ENCODE assay signal across 20 mouse cellular contexts in genomic region chr15:78698084-78698483, GRCm38 (mm10). TPM values are rescaled to one million over a fixed set of nuclear protein-coding genes. Genes with fewer than 3 reads are reported as not detected.
A peak's percentile ranks its signal among the peaks of the same experiment; 100 is the strongest.
DNase-seq lines count a peak whose midpoint lies in the region; ATAC-seq lines count a peak whose summit lies in the region.
"Had no signal": no experiment of that assay in that cellular context is flagged by ENCODE, and none has a peak within 500 bp of the region (broad histone marks: within the 10 kb centered on the region; RNA-seq: fewer than 3 reads in every experiment).

No protein-coding gene starts in this region.

- H3K4me1 ChIP-seq in forebrain, embryonic 13.5 days: peaks cover 29% of the 10 kb centered on the region
- peaks cover 2% of the 10 kb centered on the region; the same call in 1 of the 2 replicates for H3K4me1 ChIP-seq in forebrain, embryonic 11.5 days (replicated peaks; ENCODE audit: control insufficient read depth, insufficient read depth, low read length)
- H3K4me1 ChIP-seq in midbrain, embryonic 10.5 days: peaks cover 22% of the 10 kb centered on the region
- peaks cover 5% of the 10 kb centered on the region; the same call in 1 of the 2 replicates for H3K4me1 ChIP-seq in midbrain, embryonic 11.5 days (ENCODE audit: control insufficient read depth, insufficient read depth, low read length)
- H3K4me1 ChIP-seq in forebrain, embryonic 14.5 days (ENCODE audit: control insufficient read depth, insufficient read depth, low read length): peaks cover 18% of the 10 kb centered on the region

- H3K4me3 ChIP-seq in forebrain, embryonic 13.5 days: no peak overlapping the region
- H3K4me3 ChIP-seq in forebrain, embryonic 11.5 days (ENCODE audit: low read depth, low read length): no peak overlapping the region
- H3K4me3 ChIP-seq in midbrain, embryonic 10.5 days: no peak overlapping the region
- no peak overlapping the region for H3K4me3 ChIP-seq in midbrain, embryonic 11.5 days (ENCODE audit: low read depth, low read length)
- no peak overlapping the region for H3K4me3 ChIP-seq in forebrain, embryonic 14.5 days (ENCODE audit: low read depth, low read length)
- H3K4me3 ChIP-seq: limb, embryonic 12.5 days had no signal

- WGBS in forebrain, embryonic 13.5 days: 30% methylated on average over 5 of the region's 5 CpGs
- 29% methylated on average over 5 of the region's 5 CpGs for WGBS in forebrain, embryonic 11.5 days
- 34% methylated on average over 5 of the region's 5 CpGs for WGBS in midbrain, embryonic 10.5 days
- WGBS in midbrain, embryonic 11.5 days: 35% methylated on average over 5 of the region's 5 CpGs
- WGBS in forebrain, embryonic 14.5 days: 13% methylated on average over 5 of the region's 5 CpGs

- H3K4me2 ChIP-seq in forebrain, embryonic 13.5 days: no peak overlapping the region
- H3K4me2 ChIP-seq in forebrain, embryonic 11.5 days (ENCODE audit: low read depth, low read length, severe bottlenecking): no peak overlapping the region
- H3K4me2 ChIP-seq in midbrain, embryonic 11.5 days: no peak overlapping the region
- H3K4me2 ChIP-seq in forebrain, embryonic 14.5 days (ENCODE audit: low read length): 0 out of 2 replicates have a peak overlapping the region, but pooled peaks have one; percentile 2
- H3K4me2 ChIP-seq: limb, embryonic 12.5 days had no signal

- DNase-seq in forebrain, embryonic 11.5 days (ENCODE audit: low spot score): no peak
- DNase-seq in midbrain, embryonic 10.5 days (ENCODE audit: low spot score): peak; percentile 31
- DNase-seq in midbrain, embryonic 11.5 days (ENCODE audit: low spot score, missing footprints): no peak
- peak; percentile 85 for DNase-seq in forebrain, embryonic 14.5 days (ENCODE audit: low spot score)
- peak; percentile 75 to 77 for DNase-seq in layer of hippocampus, adult 8-10 months (ENCODE audit: low spot score in 2 of 2)
- no peak for DNase-seq in testis, postnatal 10 days (ENCODE audit: low spot score)
- DNase-seq: adrenal gland, adult 8-10 months; cerebellum, postnatal 36 days; kidney, adult 2 months; kidney, postnatal 4 days; lung, postnatal 4 days; thymus, postnatal 14 days had no signal

- peak overlapping the region; percentile 71 for H3K27ac ChIP-seq in forebrain, embryonic 13.5 days
- no peak overlapping the region for H3K27ac ChIP-seq in forebrain, embryonic 11.5 days (ENCODE audit: low read depth, low read length)
- peak overlapping the region; percentile 30 for H3K27ac ChIP-seq in midbrain, embryonic 10.5 days (replicated peaks)
- H3K27ac ChIP-seq in midbrain, embryonic 11.5 days (ENCODE audit: low read depth, low read length): no peak overlapping the region
- peak overlapping the region; percentile 70 for H3K27ac ChIP-seq in forebrain, embryonic 14.5 days (ENCODE audit: low read depth, low read length)
- H3K27ac ChIP-seq: limb, embryonic 12.5 days had no signal

- ATAC-seq in forebrain, embryonic 13.5 days: peak; percentile 72
- ATAC-seq in forebrain, embryonic 11.5 days (replicated peaks; ENCODE audit: low FRiP score): no peak
- no peak for ATAC-seq in midbrain, embryonic 11.5 days (ENCODE audit: low FRiP score)
- ATAC-seq in forebrain, embryonic 14.5 days: peak; percentile 79
- no peak for ATAC-seq in inflammation-experienced regulatory T-cells, adult 6 months

- H3K27me3 ChIP-seq in forebrain, embryonic 13.5 days: 0 out of 2 replicates have a peak, but pooled peaks cover 3% of the 10 kb centered on the region
- no peaks in the 10 kb centered on the region for H3K27me3 ChIP-seq in forebrain, embryonic 11.5 days (ENCODE audit: control insufficient read depth, insufficient read depth, low read length)
- peaks cover 47% of the 10 kb centered on the region for H3K27me3 ChIP-seq in midbrain, embryonic 10.5 days (ENCODE audit: low read depth, poor library complexity, severe bottlenecking)
- no peaks in the 10 kb centered on the region for H3K27me3 ChIP-seq in midbrain, embryonic 11.5 days (ENCODE audit: control insufficient read depth, insufficient read depth, low read length)
- no peaks in the 10 kb centered on the region for H3K27me3 ChIP-seq in forebrain, embryonic 14.5 days (replicated peaks; ENCODE audit: control insufficient read depth, insufficient read depth, low read length)

- H3K36me3 ChIP-seq in forebrain, embryonic 13.5 days (ENCODE audit: poor library complexity, severe bottlenecking): no peaks in the 10 kb centered on the region
- H3K36me3 ChIP-seq in forebrain, embryonic 11.5 days (ENCODE audit: control insufficient read depth, insufficient read depth, low read length): no peaks in the 10 kb centered on the region
- H3K36me3 ChIP-seq in midbrain, embryonic 10.5 days: no peaks in the 10 kb centered on the region
- no peaks in the 10 kb centered on the region for H3K36me3 ChIP-seq in midbrain, embryonic 11.5 days (ENCODE audit: control insufficient read depth, insufficient read depth, low read length)
- H3K36me3 ChIP-seq in forebrain, embryonic 14.5 days (ENCODE audit: control insufficient read depth, insufficient read depth, low read length): no peaks in the 10 kb centered on the region
- H3K36me3 ChIP-seq: G1E; limb, embryonic 12.5 days had no signal

- H3K9me3 ChIP-seq in forebrain, embryonic 13.5 days (replicated peaks): no peaks in the 10 kb centered on the region
- H3K9me3 ChIP-seq in forebrain, embryonic 11.5 days (ENCODE audit: control insufficient read depth, low read length): no peaks in the 10 kb centered on the region
- no peaks in the 10 kb centered on the region for H3K9me3 ChIP-seq in midbrain, embryonic 10.5 days (replicated peaks)
- no peaks in the 10 kb centered on the region for H3K9me3 ChIP-seq in midbrain, embryonic 11.5 days (ENCODE audit: control insufficient read depth, low read length)
- no peaks in the 10 kb centered on the region for H3K9me3 ChIP-seq in forebrain, embryonic 14.5 days (replicated peaks; ENCODE audit: control insufficient read depth, low read length)
- H3K9me3 ChIP-seq: G1E; limb, embryonic 12.5 days had no signal

- H3K9ac ChIP-seq in forebrain, embryonic 13.5 days: no peak overlapping the region
- no peak overlapping the region for H3K9ac ChIP-seq in forebrain, embryonic 11.5 days (ENCODE audit: low read length)
- no peak overlapping the region for H3K9ac ChIP-seq in midbrain, embryonic 11.5 days (ENCODE audit: low read length)
- H3K9ac ChIP-seq in forebrain, embryonic 14.5 days (ENCODE audit: low read length): no peak overlapping the region
- H3K9ac ChIP-seq: limb, embryonic 12.5 days had no signal

RNA-seq across cellular contexts. Expression of gene Elfn2, which starts 20.5 kb away (rescaled TPM):
- 1.7 and 1.8 TPM in 2 replicates for polyA plus RNA-seq in forebrain, embryonic 13.5 days (2015; fragmentation: Nextera tagmentation; extraction: Ambion mirVana)
- 0.08 and 0.20 TPM in 2 replicates for polyA plus RNA-seq in forebrain, embryonic 11.5 days (2014; fragmentation: Nextera tagmentation; extraction: Ambion mirVana)
- 0.23 and 0.26 TPM in 2 replicates for polyA plus RNA-seq in midbrain, embryonic 10.5 days (2016; fragmentation: Nextera tagmentation; extraction: Ambion mirVana)
- polyA plus RNA-seq in midbrain, embryonic 11.5 days (2014; fragmentation: Nextera tagmentation; extraction: Ambion mirVana): 0.18 TPM in 2 replicates
- polyA plus RNA-seq in forebrain, embryonic 14.5 days (2014; fragmentation: Nextera tagmentation; extraction: Ambion mirVana): 3.7 and 5.3 TPM in 2 replicates
- total RNA-seq in layer of hippocampus, adult 8-10 months (2022): 100 to 1,000 TPM; 176 to 224 (median 201) TPM
- polyA plus RNA-seq in inflammation-experienced regulatory T-cells, adult 6 months (2017; shearing (Covaris generic)): under 1 TPM in 1 of 3 experiments, not detected in 2; 0.05 TPM
- total RNA-seq: monocyte, adult 5-6 weeks had no signal
- polyA plus RNA-seq: C2C12; G1E; liver, embryonic 16.5 days; stomach, embryonic 14.5 days had no signal

Comparison
In these comparisons a context has a peak if more than half of its experiments do, and no peak if none do; other contexts are left out.
1. ATAC-seq: peak in forebrain, embryonic 13.5 days (single experiment) and forebrain, embryonic 14.5 days (single experiment); none in forebrain, embryonic 11.5 days (single experiment), midbrain, embryonic 11.5 days (single experiment) and inflammation-experienced regulatory T-cells, adult 6 months (single experiment).
2. H3K27ac ChIP-seq: peak in forebrain, embryonic 13.5 days (single experiment), midbrain, embryonic 10.5 days (single experiment) and forebrain, embryonic 14.5 days (single experiment); none in forebrain, embryonic 11.5 days (single experiment) and midbrain, embryonic 11.5 days (single experiment).
3. DNase-seq: peak in midbrain, embryonic 10.5 days (single experiment), forebrain, embryonic 14.5 days (single experiment) and layer of hippocampus, adult 8-10 months (2 of 2); none in forebrain, embryonic 11.5 days (single experiment), midbrain, embryonic 11.5 days (single experiment) and testis, postnatal 10 days (single experiment).